Comparison of ENCODE assay signal across 8 mouse cellular contexts in the genomic region with DNA sequence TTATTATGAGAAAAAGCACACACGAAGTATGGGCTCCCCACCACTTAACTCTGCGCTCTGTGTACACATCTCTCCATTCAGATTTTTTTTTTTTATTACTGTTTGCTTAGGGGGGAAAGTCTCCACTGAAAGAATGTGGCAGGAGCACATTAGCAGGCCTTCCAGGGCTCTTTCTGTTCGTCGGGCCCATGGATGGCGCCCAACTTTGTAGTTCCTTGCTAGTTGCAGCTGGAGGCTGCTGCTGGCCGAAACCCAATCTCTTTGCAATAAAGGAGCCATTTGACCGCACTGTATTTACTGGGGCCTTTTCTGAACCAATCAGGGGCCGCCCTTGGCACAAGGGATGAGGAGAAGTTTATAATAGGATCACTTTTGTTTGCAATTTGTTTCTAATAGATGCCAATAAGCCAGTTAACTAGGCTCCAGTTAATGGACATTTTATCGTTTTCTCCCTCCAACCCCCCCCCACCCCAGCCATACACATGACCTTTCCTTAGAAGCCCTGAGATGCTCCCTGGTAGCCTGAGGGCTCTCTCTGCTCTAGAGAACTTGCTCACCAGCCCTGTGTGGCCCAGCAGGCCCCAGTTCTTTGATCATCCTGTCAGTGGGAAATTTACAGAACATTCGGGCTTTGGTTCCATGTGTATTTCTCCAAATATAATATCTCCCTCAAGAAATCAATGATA.
DNase-seq lines count a peak whose midpoint lies in the region; ATAC-seq and TF ChIP-seq lines count a peak whose summit lies in the region.

No protein-coding gene starts in this region.

- ATAC-seq in hindbrain, postnatal 0 days = no peak; the same call in 1 of the 2 replicates
- ATAC-seq in hindbrain, embryonic 12.5 days (ENCODE audit: low FRiP score) = no peak
- peak; percentile 76 for ATAC-seq in intestine, embryonic 15.5 days
- peak; percentile 83 for ATAC-seq in lung, embryonic 15.5 days (ENCODE audit: borderline replicate concordance, extremely low read depth, low FRiP score, low TSS enrichment)
- ATAC-seq in megakaryocyte, adult 5-6 weeks (ENCODE audit: poor library complexity, severe bottlenecking) = no peak

- no peak overlapping the region for H3K4me2 ChIP-seq in hindbrain, postnatal 0 days (ENCODE audit: low read depth, low read length)
- no peak overlapping the region for H3K4me2 ChIP-seq in hindbrain, embryonic 12.5 days (replicated peaks)
- H3K4me2 ChIP-seq in intestine, embryonic 15.5 days (replicated peaks) = peak overlapping the region; percentile 26; the same call in 1 of the 2 replicates
- H3K4me2 ChIP-seq in lung, embryonic 15.5 days = peak overlapping the region; percentile 15; the same call in 1 of the 2 replicates

- H3K27me3 ChIP-seq in hindbrain, postnatal 0 days (ENCODE audit: insufficient read depth, low read length) = no peaks in the 10 kb centered on the region
- no peaks in the 10 kb centered on the region for H3K27me3 ChIP-seq in hindbrain, embryonic 12.5 days
- no peaks in the 10 kb centered on the region for H3K27me3 ChIP-seq in intestine, embryonic 15.5 days (replicated peaks)
- H3K27me3 ChIP-seq in lung, embryonic 15.5 days = no peaks in the 10 kb centered on the region

- H3K4me1 ChIP-seq in hindbrain, postnatal 0 days (ENCODE audit: insufficient read depth, low read length) = peaks cover 9% of the 10 kb centered on the region
- H3K4me1 ChIP-seq in hindbrain, embryonic 12.5 days = 0 out of 2 replicates have a peak, but pooled peaks cover 2% of the 10 kb centered on the region
- H3K4me1 ChIP-seq in intestine, embryonic 15.5 days (replicated peaks) = peaks cover 13% of the 10 kb centered on the region; the same call in 1 of the 2 replicates
- H3K4me1 ChIP-seq in lung, embryonic 15.5 days = peaks cover 33% of the 10 kb centered on the region

- DNase-seq in hindbrain, postnatal 0 days (ENCODE audit: low spot score) = peak; percentile 64
- DNase-seq in embryo, embryonic 9.5 days (ENCODE audit: extremely low spot score) = peak; percentile 27
- DNase-seq in thymus, postnatal 4 days = no peak
- DNase-seq in cerebellum, adult 9-11 months = no peak

- no peaks in the 10 kb centered on the region for H3K36me3 ChIP-seq in hindbrain, postnatal 0 days (ENCODE audit: insufficient read depth, low read length)
- H3K36me3 ChIP-seq in hindbrain, embryonic 12.5 days = no peaks in the 10 kb centered on the region
- no peaks in the 10 kb centered on the region for H3K36me3 ChIP-seq in intestine, embryonic 15.5 days
- H3K36me3 ChIP-seq in lung, embryonic 15.5 days = no peaks in the 10 kb centered on the region

- TF ChIP-seq CTCF in hindbrain, postnatal 0 days (IDR thresholded peaks at IDR 0.05; ENCODE audit: low read depth) = no peak

- no peak overlapping the region for H3K27ac ChIP-seq in hindbrain, postnatal 0 days
- H3K27ac ChIP-seq in hindbrain, embryonic 12.5 days = no peak overlapping the region
- peak overlapping the region; percentile 52 for H3K27ac ChIP-seq in intestine, embryonic 15.5 days
- peak overlapping the region; percentile 89 for H3K27ac ChIP-seq in lung, embryonic 15.5 days

- H3K9ac ChIP-seq in hindbrain, postnatal 0 days (replicated peaks; ENCODE audit: low read length) = no peak overlapping the region
- H3K9ac ChIP-seq in hindbrain, embryonic 12.5 days = no peak overlapping the region
- H3K9ac ChIP-seq in intestine, embryonic 15.5 days = no peak overlapping the region
- H3K9ac ChIP-seq in lung, embryonic 15.5 days = no peak overlapping the region

- WGBS in hindbrain, postnatal 0 days = 51% methylated on average over 10 of the region's 10 CpGs
- 66% methylated on average over 10 of the region's 10 CpGs for WGBS in hindbrain, embryonic 12.5 days
- WGBS in intestine, embryonic 15.5 days = 17% methylated on average over 10 of the region's 10 CpGs
- 23% methylated on average over 10 of the region's 10 CpGs for WGBS in lung, embryonic 15.5 days

- no peaks in the 10 kb centered on the region for H3K9me3 ChIP-seq in hindbrain, postnatal 0 days (ENCODE audit: low read length)
- H3K9me3 ChIP-seq in hindbrain, embryonic 12.5 days (replicated peaks) = no peaks in the 10 kb centered on the region
- no peaks in the 10 kb centered on the region for H3K9me3 ChIP-seq in intestine, embryonic 15.5 days
- no peaks in the 10 kb centered on the region for H3K9me3 ChIP-seq in lung, embryonic 15.5 days

- no peak overlapping the region for H3K4me3 ChIP-seq in hindbrain, postnatal 0 days (ENCODE audit: low read length)
- no peak overlapping the region for H3K4me3 ChIP-seq in hindbrain, embryonic 12.5 days
- no peak overlapping the region for H3K4me3 ChIP-seq in intestine, embryonic 15.5 days (replicated peaks)
- H3K4me3 ChIP-seq in lung, embryonic 15.5 days = no peak overlapping the region

Comparison
In these comparisons a context has a peak if more than half of its experiments do, and no peak if none do; other contexts are left out.
1. ATAC-seq: peak in intestine, embryonic 15.5 days (single experiment) and lung, embryonic 15.5 days (single experiment); none in hindbrain, postnatal 0 days (single experiment), hindbrain, embryonic 12.5 days (single experiment) and megakaryocyte, adult 5-6 weeks (single experiment).
2. DNase-seq: peak in hindbrain, postnatal 0 days (single experiment) and embryo, embryonic 9.5 days (single experiment); none in thymus, postnatal 4 days (single experiment) and cerebellum, adult 9-11 months (single experiment).
3. H3K27ac ChIP-seq: peak in intestine, embryonic 15.5 days (single experiment) and lung, embryonic 15.5 days (single experiment); none in hindbrain, postnatal 0 days (single experiment) and hindbrain, embryonic 12.5 days (single experiment).
4. H3K4me2 ChIP-seq: peak in intestine, embryonic 15.5 days (single experiment) and lung, embryonic 15.5 days (single experiment); none in hindbrain, postnatal 0 days (single experiment) and hindbrain, embryonic 12.5 days (single experiment).